Mouse (Mus musculus): Measurements from ENCODE around the gene Cybrd1. TPM values are rescaled to one million over a fixed set of nuclear protein-coding genes. Genes with fewer than 3 reads are reported as not detected.

The Cybrd1 gene
- 7.5 and 7.8 TPM in 2 replicates for polyA plus RNA-seq (2015; fragmentation: Nextera tagmentation; extraction: Ambion mirVana)

DNA sequence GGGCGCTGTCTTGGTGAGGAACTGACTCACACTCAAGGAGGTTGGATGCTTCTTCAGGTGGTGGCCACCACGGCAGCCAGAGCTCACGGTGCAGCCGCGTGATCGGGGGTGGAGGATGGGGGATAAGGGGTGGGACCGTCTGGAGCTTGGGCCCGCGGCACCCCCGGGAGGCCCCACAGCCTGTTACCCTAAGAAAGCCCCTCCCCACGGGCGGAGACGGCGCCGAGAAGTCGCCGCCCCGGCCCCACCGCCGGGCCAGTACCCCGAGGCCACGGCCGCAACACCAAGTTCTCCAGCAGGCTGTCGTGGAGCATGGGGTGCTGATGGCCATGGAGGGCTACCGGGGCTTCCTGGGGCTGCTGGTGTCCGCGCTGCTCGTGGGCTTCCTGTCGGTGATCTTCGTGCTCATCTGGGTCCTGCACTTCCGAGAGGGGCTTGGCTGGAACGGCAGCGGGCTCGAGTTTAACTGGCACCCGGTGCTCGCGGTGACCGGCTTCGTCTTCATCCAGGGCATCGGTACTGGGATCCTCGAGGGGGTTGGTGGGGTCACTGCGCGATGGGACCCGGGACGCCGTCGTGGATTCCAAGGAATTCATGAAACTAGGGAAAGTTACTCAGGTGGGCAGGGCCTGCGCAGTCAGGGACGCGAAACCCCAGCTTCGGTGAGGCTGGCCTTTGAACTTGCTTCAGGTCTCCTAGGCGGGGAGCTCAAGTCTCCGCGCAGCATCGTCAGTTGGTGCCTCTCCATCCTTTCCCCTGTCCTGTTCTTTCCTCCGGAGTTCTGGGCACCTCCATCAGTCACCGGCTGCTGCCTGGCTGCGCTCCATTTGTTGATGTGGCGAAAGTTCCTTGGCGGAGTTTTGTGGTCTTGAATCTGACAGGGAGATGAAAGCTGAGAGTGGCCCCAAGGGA is at the start of gene Cybrd1:
TSS of gene Cybrd1 (plus strand) at position 127 of the 912 bp plus-strand sequence.
- WGBS = 2% methylated on average over 60 of the region's 60 CpGs
- Histone ChIP-seq H3K4me3 (replicated peaks) (peak within 1 kb of the TSS; percentile 60), H3K36me3 (no peaks in the 10 kb centered on the region), H3K9me3 (no peaks in the 10 kb centered on the region), H3K27ac (peak within 1 kb of the TSS; percentile 11), H3K4me1 (0 out of 2 replicates have a peak, but pooled peaks cover 4% of the 10 kb centered on the region), H3K4me2 (peak within 1 kb of the TSS; percentile 92), H3K27me3 (replicated peaks) (no peaks in the 10 kb centered on the region), H3K9ac (peak within 1 kb of the TSS; percentile 50; the same call in 1 of the 2 replicates)
- ATAC-seq (ENCODE audit: insufficient read depth, low FRiP score, low read depth) = peak; percentile 61

DNA sequence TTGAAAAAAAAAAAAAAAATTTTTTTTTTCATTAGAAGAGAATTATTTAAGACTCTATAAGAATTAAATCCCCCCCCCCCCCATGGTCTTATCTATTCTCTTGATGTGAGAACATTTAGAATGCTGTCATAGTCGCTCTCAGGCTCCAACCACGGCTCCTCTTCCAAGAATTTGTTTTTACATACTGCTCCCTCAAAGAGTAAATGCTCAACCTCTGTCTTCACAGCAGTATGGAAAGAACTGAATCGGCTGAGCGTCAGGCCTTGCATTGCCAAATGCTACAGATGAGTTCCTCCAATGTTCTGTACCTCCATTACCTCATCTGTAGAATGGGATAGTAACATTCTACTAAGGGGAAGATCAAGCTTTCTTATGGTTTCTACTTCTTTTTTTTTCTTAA is 46.1 kb upstream of the Cybrd1 start:
- no peak for ATAC-seq (ENCODE audit: insufficient read depth, low FRiP score, low read depth)
- H3K9ac ChIP-seq = no peak overlapping the region
- WGBS = 94% methylated on average over 4 of the region's 4 CpGs

DNA sequence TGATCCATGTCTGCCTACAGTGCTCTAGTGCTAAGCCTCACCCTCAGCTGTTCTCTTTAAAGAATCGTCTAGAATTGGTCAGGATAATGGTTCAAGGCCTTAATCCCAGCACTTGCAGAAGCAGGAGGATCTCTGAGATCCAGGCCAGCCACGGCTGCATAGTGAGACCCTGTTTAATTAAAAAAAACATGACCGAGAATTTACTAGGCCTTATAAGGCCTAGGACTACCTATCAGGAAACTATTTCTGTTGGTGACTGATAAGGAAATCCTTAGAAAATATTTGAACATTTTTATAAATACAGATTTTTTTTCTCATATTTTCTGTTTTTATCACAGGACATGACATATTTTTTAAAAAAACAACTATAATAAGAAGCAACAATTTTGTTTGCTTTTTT is 44.4 kb upstream of the Cybrd1 start:
- no peak for ATAC-seq (ENCODE audit: insufficient read depth, low FRiP score, low read depth)
- 84% methylated on average over 3 of the region's 3 CpGs for WGBS
- H3K36me3 ChIP-seq = no peaks in the 10 kb centered on the region
- no peaks in the 10 kb centered on the region for H3K27me3 ChIP-seq (replicated peaks)
- no peaks in the 10 kb centered on the region for H3K9me3 ChIP-seq
- H3K27ac ChIP-seq = no peak overlapping the region
- H3K4me2 ChIP-seq = no peak overlapping the region
- H3K9ac ChIP-seq = no peak overlapping the region
- no peaks in the 10 kb centered on the region for H3K4me1 ChIP-seq
- H3K4me3 ChIP-seq (replicated peaks) = no peak overlapping the region

More for the DNA sequence above, 46.1 kb upstream of the Cybrd1 start:
- Histone ChIP-seq H3K27me3 (replicated peaks) (no peaks in the 10 kb centered on the region), H3K4me3 (replicated peaks) (no peak overlapping the region), H3K27ac (no peak overlapping the region), H3K4me2 (no peak overlapping the region), H3K4me1 (no peaks in the 10 kb centered on the region), H3K9me3 (no peaks in the 10 kb centered on the region), H3K36me3 (no peaks in the 10 kb centered on the region)

DNA sequence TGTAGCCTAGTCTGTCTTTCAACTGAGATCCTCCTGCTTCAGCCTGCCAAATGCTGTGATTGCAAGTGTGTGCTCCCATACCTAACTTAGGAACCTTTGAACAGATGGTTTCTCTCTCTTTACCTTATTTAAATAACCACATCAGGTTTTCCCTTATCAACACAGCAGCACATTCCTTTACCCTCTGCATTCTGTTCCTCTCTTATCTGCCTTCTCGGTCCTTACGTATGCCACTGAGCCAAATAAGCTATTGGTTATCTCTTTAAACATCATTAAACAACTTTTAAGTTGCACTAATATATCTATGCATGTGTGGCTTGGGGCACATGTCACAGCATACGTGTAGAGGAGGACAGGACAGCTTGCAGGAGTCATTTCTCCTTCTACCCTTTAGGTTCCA is 43.9 kb upstream of the Cybrd1 start:
- Histone ChIP-seq H3K36me3 (no peaks in the 10 kb centered on the region), H3K4me2 (no peak overlapping the region), H3K4me1 (no peaks in the 10 kb centered on the region), H3K4me3 (replicated peaks) (no peak overlapping the region), H3K9ac (no peak overlapping the region), H3K9me3 (no peaks in the 10 kb centered on the region), H3K27ac (no peak overlapping the region), H3K27me3 (replicated peaks) (no peaks in the 10 kb centered on the region)
- peak; percentile 18; the same call in 1 of the 2 replicates for ATAC-seq (ENCODE audit: insufficient read depth, low FRiP score, low read depth)
- 69% methylated on average over 3 of the region's 3 CpGs for WGBS

DNA sequence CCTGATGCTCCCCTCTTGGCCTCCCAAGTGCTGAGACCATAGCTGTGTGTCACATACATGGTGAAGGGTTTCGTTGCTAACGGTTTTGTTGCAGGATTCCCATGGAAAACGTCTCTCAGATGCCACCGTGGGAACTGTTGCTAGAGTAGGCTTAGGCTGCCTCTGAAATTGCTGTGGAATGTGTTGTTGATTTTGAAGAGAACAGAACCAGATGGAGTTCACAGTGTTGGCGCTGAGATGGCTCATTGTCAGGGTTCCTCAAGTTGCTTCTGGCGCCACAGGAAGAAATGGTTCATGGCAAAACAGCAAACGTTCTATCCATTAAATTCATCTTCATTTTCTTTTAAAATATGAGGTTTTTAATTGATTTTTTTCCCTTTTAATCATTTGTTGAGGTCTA is 35.3 kb upstream of the Cybrd1 start:
- H3K27me3 ChIP-seq (replicated peaks) = no peaks in the 10 kb centered on the region
- H3K9me3 ChIP-seq = no peaks in the 10 kb centered on the region
- ATAC-seq (ENCODE audit: insufficient read depth, low FRiP score, low read depth) = no peak
- no peak overlapping the region for H3K9ac ChIP-seq
- 91% methylated on average over 7 of the region's 7 CpGs for WGBS
- H3K4me3 ChIP-seq (replicated peaks) = no peak overlapping the region
- no peaks in the 10 kb centered on the region for H3K4me1 ChIP-seq
- H3K27ac ChIP-seq = no peak overlapping the region
- H3K4me2 ChIP-seq = no peak overlapping the region
- peaks cover 3% of the 10 kb centered on the region; the same call in 1 of the 2 replicates for H3K36me3 ChIP-seq

DNA sequence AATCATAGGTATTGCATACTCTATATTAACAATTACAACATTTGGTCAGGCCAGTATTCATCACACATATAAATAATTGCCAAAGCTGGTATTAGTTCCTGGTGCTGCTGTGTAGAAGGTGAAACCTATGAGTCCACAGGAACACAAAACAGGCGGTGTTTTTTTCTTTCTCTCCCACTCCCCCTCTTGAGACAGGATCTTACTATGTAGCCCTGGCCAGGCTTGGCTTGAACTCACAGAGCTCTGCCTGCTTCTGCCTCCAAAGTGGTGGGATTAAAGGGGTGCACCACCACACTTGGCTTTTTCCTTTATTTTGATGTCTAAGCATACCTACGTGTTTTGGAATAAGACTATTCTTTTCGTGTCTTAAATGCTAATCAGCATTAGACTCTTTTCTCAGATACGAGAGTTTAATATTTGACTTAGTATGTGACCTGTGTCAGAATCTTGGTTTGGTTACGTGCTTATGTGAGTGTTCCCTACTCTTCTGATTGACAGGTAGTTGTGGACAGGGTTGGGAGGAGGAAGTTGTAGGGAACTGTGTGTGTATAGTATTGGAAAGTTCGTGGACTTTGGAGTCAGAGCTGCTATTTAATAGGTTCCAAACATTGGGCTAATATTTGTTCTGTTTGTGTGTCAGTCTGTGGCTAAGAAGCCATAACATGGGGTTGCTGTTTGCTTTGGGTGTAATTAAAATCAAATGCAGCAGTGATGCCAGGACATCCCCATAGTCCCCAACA is 34.1 kb upstream of the Cybrd1 start:
- H3K9me3 ChIP-seq = no peaks in the 10 kb centered on the region
- peak; percentile 98 for ATAC-seq (ENCODE audit: insufficient read depth, low FRiP score, low read depth)
- H3K27me3 ChIP-seq (replicated peaks) = no peaks in the 10 kb centered on the region
- no peak overlapping the region for H3K4me2 ChIP-seq
- peaks cover 3% of the 10 kb centered on the region; the same call in 1 of the 2 replicates for H3K36me3 ChIP-seq
- 77% methylated on average over 6 of the region's 6 CpGs for WGBS
- no peaks in the 10 kb centered on the region for H3K4me1 ChIP-seq
- H3K4me3 ChIP-seq (replicated peaks) = no peak overlapping the region
- no peak overlapping the region for H3K9ac ChIP-seq
- H3K27ac ChIP-seq = peak overlapping the region; percentile 67

DNA sequence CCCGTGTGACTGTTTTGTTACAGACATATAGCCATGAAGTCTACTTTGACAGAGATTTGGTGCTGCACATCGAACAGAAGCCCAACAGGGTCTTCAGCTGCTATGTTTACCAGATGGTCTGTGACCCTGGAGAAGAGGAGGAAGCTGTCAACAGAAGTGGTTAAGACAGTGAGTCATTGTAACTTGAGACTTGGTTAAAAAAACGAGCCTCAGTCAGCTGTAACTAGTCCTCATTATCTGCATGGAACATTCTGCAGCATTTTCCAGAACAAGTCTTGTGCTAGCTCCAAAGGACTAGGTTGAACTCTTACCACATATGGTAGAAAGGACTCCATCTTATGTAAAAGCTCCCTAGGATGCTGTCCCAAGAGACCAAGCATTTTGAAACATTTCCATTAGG is 28.0 kb upstream of the Cybrd1 start:
- 65% methylated on average over 3 of the region's 3 CpGs for WGBS
- no peak for ATAC-seq (ENCODE audit: insufficient read depth, low FRiP score, low read depth)

DNA sequence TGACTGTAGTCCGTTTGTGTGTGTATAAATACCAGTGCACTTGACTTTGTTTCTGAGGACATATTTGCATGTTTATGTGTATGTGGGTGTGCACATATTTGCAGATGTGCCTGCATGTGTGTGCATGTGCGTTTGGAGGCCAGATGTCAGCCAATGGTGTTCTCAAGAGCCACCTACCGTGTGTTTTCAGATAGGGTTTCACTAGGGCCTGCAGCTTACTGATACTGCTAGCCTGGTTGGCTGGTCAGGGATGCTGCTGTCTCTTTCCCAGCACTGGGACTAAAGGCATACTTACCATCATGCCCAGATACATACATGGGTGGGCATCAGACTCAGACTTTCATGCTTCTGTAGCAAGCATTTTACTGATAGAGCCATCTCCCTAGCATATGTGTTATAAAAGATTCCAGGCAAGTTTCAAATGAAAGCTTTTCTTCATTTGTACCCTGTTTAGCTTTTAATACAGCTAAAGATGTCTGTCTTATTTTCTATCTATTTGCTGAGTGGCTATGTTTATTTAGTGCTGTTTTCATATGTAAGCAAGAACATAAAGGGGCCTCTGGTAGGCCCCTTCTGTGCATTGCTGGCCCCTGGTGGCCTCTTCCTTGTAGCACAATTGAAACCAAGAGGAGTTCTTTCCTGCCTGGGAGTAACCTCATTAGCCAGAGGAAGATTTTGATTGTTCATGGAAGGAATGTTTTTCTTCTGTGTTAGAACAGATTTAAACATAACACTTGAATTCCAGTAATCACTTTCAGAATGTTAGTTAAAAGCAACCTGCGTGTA is 26.9 kb upstream of the Cybrd1 start:
- Histone ChIP-seq H3K4me3 (replicated peaks) (no peak overlapping the region), H3K27ac (no peak overlapping the region), H3K9ac (no peak overlapping the region), H3K4me1 (no peaks in the 10 kb centered on the region), H3K4me2 (no peak overlapping the region), H3K36me3 (peaks cover 22% of the 10 kb centered on the region), H3K27me3 (replicated peaks) (no peaks in the 10 kb centered on the region), H3K9me3 (no peaks in the 10 kb centered on the region)
- peak; percentile 87; the same call in 1 of the 2 replicates for ATAC-seq (ENCODE audit: insufficient read depth, low FRiP score, low read depth)
- 81% methylated on average over 4 of the region's 4 CpGs for WGBS

More for the DNA sequence above, 28.0 kb upstream of the Cybrd1 start:
- no peaks in the 10 kb centered on the region for H3K4me1 ChIP-seq
- H3K4me2 ChIP-seq = no peak overlapping the region
- no peaks in the 10 kb centered on the region for H3K9me3 ChIP-seq
- peaks cover 22% of the 10 kb centered on the region for H3K36me3 ChIP-seq
- no peak overlapping the region for H3K9ac ChIP-seq
- no peak overlapping the region for H3K27ac ChIP-seq
- H3K4me3 ChIP-seq (replicated peaks) = no peak overlapping the region
- no peaks in the 10 kb centered on the region for H3K27me3 ChIP-seq (replicated peaks)

DNA sequence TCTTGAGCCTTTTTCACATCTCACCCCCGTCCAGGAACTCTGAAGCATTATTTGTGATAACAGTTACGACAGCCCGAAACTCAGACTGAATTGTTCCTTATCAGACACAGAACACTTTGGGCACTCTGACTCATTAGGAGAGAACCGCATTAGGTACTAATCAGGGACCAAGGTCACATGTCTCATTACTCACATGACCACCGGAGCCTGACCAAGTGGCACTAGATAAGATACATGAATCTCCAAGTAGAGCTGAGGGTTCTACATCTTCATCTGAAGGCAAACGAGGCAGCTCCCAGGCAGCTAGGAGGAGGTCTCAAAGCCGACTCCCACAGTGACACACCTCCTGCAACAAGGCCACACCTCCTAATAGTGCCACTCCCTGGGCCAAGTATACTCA is 21.6 kb upstream of the Cybrd1 start:
- H3K27me3 ChIP-seq (replicated peaks) = no peaks in the 10 kb centered on the region
- H3K9ac ChIP-seq = no peak overlapping the region
- 55% methylated on average over 7 of the region's 7 CpGs for WGBS
- peak; percentile 81 for ATAC-seq (ENCODE audit: insufficient read depth, low FRiP score, low read depth)
- no peak overlapping the region for H3K4me2 ChIP-seq
- no peak overlapping the region for H3K4me3 ChIP-seq (replicated peaks)
- no peaks in the 10 kb centered on the region for H3K4me1 ChIP-seq
- no peak overlapping the region for H3K27ac ChIP-seq
- H3K9me3 ChIP-seq = no peaks in the 10 kb centered on the region
- peaks cover 11% of the 10 kb centered on the region; the same call in 1 of the 2 replicates for H3K36me3 ChIP-seq

DNA sequence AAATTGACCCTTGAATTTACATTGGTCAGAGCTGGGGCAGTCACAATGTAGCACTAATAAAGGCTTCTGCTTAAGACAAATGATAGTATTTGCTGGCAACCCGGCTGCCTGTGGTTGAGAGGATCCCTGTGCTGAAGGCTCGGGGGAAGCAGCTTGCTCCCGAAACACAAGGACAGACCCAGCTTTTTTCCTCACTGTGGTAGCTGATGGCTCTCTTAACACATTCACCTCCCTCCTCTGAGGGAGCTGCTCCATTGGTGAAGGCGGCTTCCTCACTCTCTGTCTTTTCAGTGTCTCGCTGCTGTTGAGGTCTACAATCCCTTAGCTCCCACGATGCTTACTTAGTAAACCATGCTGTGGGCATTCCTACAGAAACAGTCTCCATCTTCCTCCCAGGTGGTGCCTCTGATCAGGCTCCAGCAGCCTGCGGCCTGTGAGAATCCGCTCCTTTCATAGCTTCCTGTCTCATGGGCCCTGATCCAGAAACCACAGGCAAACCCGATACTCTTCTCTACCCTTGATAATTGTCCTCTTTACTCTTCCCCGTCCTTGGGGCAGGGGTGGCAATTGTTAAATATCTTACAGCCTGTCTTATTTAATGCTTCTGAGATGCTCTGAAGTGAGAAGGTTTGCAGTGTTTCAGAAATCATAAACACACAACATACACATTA is 15.0 kb upstream of the Cybrd1 start:
- Histone ChIP-seq H3K4me1 (no peaks in the 10 kb centered on the region), H3K27me3 (replicated peaks) (no peaks in the 10 kb centered on the region), H3K9me3 (no peaks in the 10 kb centered on the region), H3K36me3 (no peaks in the 10 kb centered on the region), H3K27ac (no peak overlapping the region), H3K4me2 (no peak overlapping the region), H3K9ac (no peak overlapping the region), H3K4me3 (replicated peaks) (no peak overlapping the region)
- ATAC-seq (ENCODE audit: insufficient read depth, low FRiP score, low read depth) = no peak
- 72% methylated on average over 10 of the region's 10 CpGs for WGBS

DNA sequence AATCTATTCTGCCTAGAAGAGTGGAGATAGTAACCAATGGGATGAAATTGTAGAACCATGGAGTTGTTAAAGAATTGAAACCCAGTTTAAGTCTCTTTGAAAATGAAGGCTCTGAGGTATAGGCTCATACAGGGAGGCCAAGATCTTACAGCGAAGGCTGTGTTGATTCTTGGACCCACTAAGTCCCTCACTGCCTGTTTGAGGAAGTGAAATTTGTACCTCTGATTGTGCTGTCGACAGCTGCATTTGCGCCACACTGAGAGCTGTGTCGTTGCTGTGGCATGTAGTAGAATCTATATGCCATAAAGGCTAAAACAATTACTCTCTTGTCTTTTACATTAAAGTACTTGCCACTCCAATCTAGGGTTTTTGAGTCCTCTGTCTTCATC is 14.4 kb upstream of the Cybrd1 start:
- Histone ChIP-seq H3K27me3 (replicated peaks) (no peaks in the 10 kb centered on the region), H3K9ac (no peak overlapping the region), H3K4me3 (replicated peaks) (no peak overlapping the region), H3K36me3 (no peaks in the 10 kb centered on the region), H3K4me2 (no peak overlapping the region), H3K9me3 (no peaks in the 10 kb centered on the region), H3K27ac (no peak overlapping the region), H3K4me1 (no peaks in the 10 kb centered on the region)
- no peak for ATAC-seq (ENCODE audit: insufficient read depth, low FRiP score, low read depth)
- 82% methylated on average over 4 of the region's 4 CpGs for whole genome bisulfite sequencing
